Mouse (Mus musculus) midbrain, embryonic 11.5 days (tissue): ENCODE results near the gene Wee1. TPM values are rescaled to one million over a fixed set of nuclear protein-coding genes. Genes with fewer than 3 reads are reported as not detected.
"Not testable (repeated sequence)": the region's sequence is repeated elsewhere in the genome, so short reads cannot be mapped to it uniquely, and the experiment has no call there.

ENCODE experiments used
- ATAC-seq: fragments of 200-750 bp; cut with Nextera tagmentation; 2 replicates; pipeline ENCODE4 v1.8.0; 2017; ENCODE audit warnings: moderate TSS enrichment, moderate library complexity; ENCODE audit not compliant: low FRiP score
- DNase-seq: peaks from one replicate; pipeline ENCODE4 v3.0.0; 2015; ENCODE audit warnings: low spot score; ENCODE audit errors: missing footprints
- H3K27ac ChIP-seq: fragments of 300-500 bp; sonication (generic); 2 replicates; pipeline ENCODE4 v1.5.1; 2014; ENCODE audit warnings: low read depth, low read length
- H3K27me3 ChIP-seq: fragments of 300-500 bp; sonication (generic); 2 replicates; pipeline ENCODE4 v1.6.1; 2014; ENCODE audit warnings: mild to moderate bottlenecking, low read length, moderate library complexity, mixed read lengths; ENCODE audit not compliant: control insufficient read depth, insufficient read depth
- H3K36me3 ChIP-seq: fragments of 300-500 bp; sonication (generic); 2 replicates; pipeline ENCODE4 v1.6.1; 2014; ENCODE audit warnings: mild to moderate bottlenecking, low read length, moderate library complexity, mixed read lengths; ENCODE audit not compliant: control insufficient read depth, insufficient read depth
- H3K4me1 ChIP-seq: fragments of 300-500 bp; sonication (generic); 2 replicates; pipeline ENCODE4 v1.6.1; 2014; ENCODE audit warnings: low read length; ENCODE audit not compliant: control insufficient read depth, insufficient read depth
- H3K4me2 ChIP-seq: fragments of 300-500 bp; sonication (generic); 2 replicates; pipeline ENCODE4 v1.6.1; 2014; ENCODE audit warnings: mild to moderate bottlenecking, moderate library complexity
- H3K4me3 ChIP-seq: fragments of 300-500 bp; sonication (generic); 2 replicates; pipeline ENCODE4 v1.5.1; 2014; ENCODE audit warnings: low read depth, low read length
- H3K9ac ChIP-seq: fragments of 300-500 bp; sonication (generic); 2 replicates; pipeline ENCODE4 v1.6.1; 2014; ENCODE audit warnings: low read length
- H3K9me3 ChIP-seq: fragments of 300-500 bp; sonication (generic); 2 replicates; pipeline ENCODE4 v1.6.1; 2016; ENCODE audit warnings: low read length; ENCODE audit not compliant: control insufficient read depth
- WGBS: fragments of 180-500 bp; shearing (Covaris S2); extraction: QIAGEN DNeasy Blood & Tissue Kit; methylation state at CpG from one replicate; pipeline ENCODE4 v1.1.7; 2014; 5-methylcytosine and 5-hydroxymethylcytosine counted together
- polyA plus RNA-seq: library from polyadenylated mRNA; unstranded; fragments of >200 nt; fragmentation: Nextera tagmentation; extraction: Ambion mirVana; gene quantifications from 2 replicates; pipeline ENCODE4 v1.2.1, GENCODE M21; 2014

The Wee1 gene
- polyA plus RNA-seq, 1 experiment from 2014 or later: 32.6 TPM

DNA sequence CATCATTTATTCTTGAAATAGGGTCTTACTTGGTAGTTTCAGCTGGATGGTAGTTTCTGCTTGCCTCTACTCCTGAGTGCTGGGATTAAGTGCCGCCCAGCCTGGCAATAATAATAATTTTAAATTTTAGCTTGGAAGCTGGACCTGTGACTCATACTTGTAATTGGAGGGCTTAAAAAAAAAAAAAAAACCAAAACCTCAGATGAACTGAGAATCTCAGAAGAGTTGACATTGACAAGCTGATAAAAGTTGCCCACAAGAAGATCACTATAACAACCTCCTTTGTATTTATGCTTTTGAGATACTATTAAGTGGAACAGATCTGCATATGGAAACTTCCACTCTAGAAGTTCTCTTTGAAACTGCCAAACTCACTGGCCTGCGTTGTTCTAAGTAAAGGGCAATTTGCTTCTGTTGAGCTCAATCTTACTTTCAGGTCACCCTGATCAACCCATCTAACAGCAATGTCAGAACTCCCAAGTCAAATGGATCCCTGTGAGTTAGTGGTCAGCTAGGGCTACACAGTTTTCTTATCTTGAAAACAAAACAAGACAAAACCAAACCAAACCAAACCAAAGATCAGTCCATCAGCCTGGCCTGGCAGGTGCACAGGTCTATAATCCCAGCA is 1.6 kb upstream of the Wee1 start:
- Histone ChIP-seq H3K9me3 (no peaks in the 10 kb centered on the region), H3K4me3 (no peak overlapping the region), H3K4me2 (no peak overlapping the region), H3K9ac (no peak overlapping the region), H3K27ac (no peak overlapping the region), H3K4me1 (peaks cover 11% of the 10 kb centered on the region), H3K36me3 (no peaks in the 10 kb centered on the region), H3K27me3 (no peaks in the 10 kb centered on the region)
- DNase-seq: no peak
- 85% methylated on average over 2 of the region's 2 CpGs for WGBS
- ATAC-seq: no peak

DNA sequence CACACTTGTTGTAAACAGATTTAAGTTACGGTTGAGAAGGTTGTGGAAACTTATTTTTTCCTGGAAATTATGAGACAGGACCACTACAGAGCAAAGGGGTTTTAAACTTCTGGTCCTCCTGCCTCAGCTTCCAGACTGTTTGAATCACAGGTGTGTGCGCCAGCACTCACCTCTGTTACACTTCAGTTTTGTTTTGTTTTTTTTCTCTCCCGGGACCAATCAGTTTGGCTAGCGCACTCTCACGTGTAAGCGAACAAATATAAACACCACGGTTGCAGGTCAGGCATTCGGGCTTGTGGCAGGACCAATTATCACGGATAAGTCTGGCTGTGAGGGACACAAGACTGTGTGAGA is 707 bp upstream of the Wee1 start:
- Histone ChIP-seq H3K36me3 (no peaks in the 10 kb centered on the region), H3K9ac (peak overlapping the region; percentile 70), H3K4me3 (peak overlapping the region; percentile 98), H3K4me1 (peaks cover 11% of the 10 kb centered on the region), H3K9me3 (no peaks in the 10 kb centered on the region), H3K4me2 (peak overlapping the region; percentile 69), H3K27ac (peak overlapping the region; percentile 44; the same call in 1 of the 2 replicates), H3K27me3 (no peaks in the 10 kb centered on the region)
- WGBS: 4% methylated on average over 9 of the region's 9 CpGs
- no peak for ATAC-seq
- DNase-seq: no peak

GRCm38 (mm10) chr7:110122289-110122564 is 381 bp downstream of the Wee1 start:
- Histone ChIP-seq H3K27me3 (no peaks in the 10 kb centered on the region), H3K9ac (peak overlapping the region; percentile 94), H3K4me3 (peak overlapping the region; percentile 98), H3K4me1 (peaks cover 11% of the 10 kb centered on the region), H3K4me2 (peak overlapping the region; percentile 69), H3K27ac (peak overlapping the region; percentile 88), H3K9me3 (no peaks in the 10 kb centered on the region), H3K36me3 (peaks cover 2% of the 10 kb centered on the region; the same call in 1 of the 2 replicates)
- 0% methylated on average over 26 of the region's 27 CpGs for WGBS
- DNase-seq (no peak), ATAC-seq (peak; percentile 25; the same call in 1 of the 2 replicates)

DNA sequence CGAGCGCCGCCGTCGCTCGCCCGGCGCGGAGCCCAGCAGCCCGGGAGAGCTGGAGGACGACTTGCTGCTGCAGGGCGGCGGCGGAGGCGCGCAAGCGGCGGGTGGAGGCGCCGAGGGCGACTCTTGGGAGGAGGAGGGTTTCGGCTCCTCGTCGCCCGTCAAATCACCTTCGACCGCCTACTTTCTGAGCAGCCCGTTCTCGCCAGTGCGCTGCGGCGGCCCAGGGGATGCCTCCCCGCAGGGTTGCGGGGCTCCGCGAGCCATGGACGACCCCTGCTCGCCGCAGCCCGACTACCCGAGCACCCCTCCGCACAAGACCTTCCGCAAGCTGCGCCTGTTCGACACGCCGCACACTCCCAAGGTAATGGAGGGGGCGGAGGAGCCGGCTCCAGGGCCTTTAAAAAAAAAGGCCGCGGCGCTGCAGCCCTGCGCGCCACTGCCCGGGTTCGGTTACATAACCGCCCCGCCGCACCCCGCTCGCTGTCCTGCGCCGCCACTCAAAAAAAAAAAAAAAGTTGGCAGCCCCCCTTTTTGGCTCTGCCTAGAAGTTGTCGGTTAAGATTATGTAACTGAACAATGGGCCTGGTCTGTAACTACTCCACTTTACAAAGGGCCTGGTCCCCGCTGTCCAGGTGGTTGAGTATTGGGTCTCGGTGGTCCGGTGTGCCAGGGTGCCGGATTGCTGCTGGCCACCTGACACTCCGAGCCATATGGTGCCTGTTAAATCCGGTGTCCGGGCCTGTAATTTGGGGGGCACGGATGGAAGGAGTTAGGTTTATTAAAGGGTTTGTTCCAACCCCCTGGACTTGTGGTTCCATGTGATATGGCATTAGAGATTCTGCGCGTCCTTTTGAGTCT is 948 bp downstream of the Wee1 start:
- DNase-seq: peak; percentile 94
- peak overlapping the region; percentile 88 for H3K27ac ChIP-seq
- H3K27me3 ChIP-seq: no peaks in the 10 kb centered on the region
- no peaks in the 10 kb centered on the region for H3K9me3 ChIP-seq
- peak overlapping the region; percentile 69 for H3K4me2 ChIP-seq
- peak overlapping the region; percentile 94 for H3K9ac ChIP-seq
- WGBS: under 1% methylated on average over 64 of the region's 74 CpGs
- peaks cover 11% of the 10 kb centered on the region for H3K4me1 ChIP-seq
- H3K4me3 ChIP-seq: peak overlapping the region; percentile 98
- ATAC-seq: peak; percentile 8
- H3K36me3 ChIP-seq: peaks cover 5% of the 10 kb centered on the region; the same call in 1 of the 2 replicates

DNA sequence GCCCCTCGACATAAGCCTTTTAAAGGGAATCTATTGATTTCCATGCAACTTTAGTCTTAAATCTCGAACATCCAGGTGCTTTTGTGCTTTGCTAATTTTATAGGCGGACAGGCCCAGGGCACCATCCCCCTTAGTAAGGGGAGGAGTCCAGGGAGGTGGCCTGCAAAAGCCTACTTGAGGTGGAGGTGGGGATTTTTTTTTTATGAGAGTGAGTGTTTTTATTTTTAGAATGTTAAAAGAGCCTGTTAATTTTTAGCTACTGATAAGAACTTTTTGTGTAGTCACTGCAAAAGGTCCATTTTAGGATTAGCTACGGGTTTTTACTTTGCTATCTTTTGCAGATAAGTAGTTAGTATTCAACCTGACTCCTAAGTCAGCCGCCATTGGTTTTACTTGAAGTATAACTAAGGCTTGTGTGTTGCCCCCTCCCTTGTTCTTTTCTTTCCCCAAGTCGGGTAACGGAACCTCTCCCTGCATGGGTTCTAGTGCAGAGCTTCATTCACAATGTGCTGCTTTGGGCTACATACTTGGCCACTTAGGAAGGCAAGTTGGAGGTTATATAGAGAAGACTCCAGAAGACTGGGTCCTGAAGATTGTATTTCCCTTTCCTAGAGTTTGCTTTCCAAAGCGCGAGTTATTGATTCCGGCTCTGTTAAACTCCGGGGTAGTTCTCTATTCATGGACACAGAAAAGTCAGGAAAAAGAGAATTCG is 2.2 kb downstream of the Wee1 start:
- ATAC-seq (no peak), DNase-seq (no peak)
- 61% methylated on average over 12 of the region's 12 CpGs for WGBS
- peaks cover 5% of the 10 kb centered on the region; the same call in 1 of the 2 replicates for H3K36me3 ChIP-seq
- H3K4me2 ChIP-seq: peak overlapping the region; percentile 69
- H3K4me3 ChIP-seq: peak overlapping the region; percentile 98
- H3K4me1 ChIP-seq: peaks cover 11% of the 10 kb centered on the region
- H3K27me3 ChIP-seq: no peaks in the 10 kb centered on the region
- H3K9ac ChIP-seq: no peak overlapping the region; the same call in none of the 2 replicates
- no peak overlapping the region for H3K27ac ChIP-seq
- H3K9me3 ChIP-seq: no peaks in the 10 kb centered on the region

- Histone ChIP-seq H3K9me3 (no peaks in the 10 kb centered on the region), H3K4me3 (no peak overlapping the region), H3K9ac (no peak overlapping the region), H3K36me3 (peaks cover 15% of the 10 kb centered on the region), H3K4me2 (no peak overlapping the region), H3K27me3 (no peaks in the 10 kb centered on the region), H3K4me1 (peaks cover 7% of the 10 kb centered on the region), H3K27ac (no peak overlapping the region)
- WGBS: 93% methylated on average over 2 of the region's 2 CpGs
- DNase-seq (no peak), ATAC-seq (no peak)
These were observed 6.7 kb downstream of the Wee1 start for GRCm38 (mm10) chr7:110128566-110128965.

GRCm38 (mm10) chr7:110132272-110132671 is 10.4 kb downstream of the Wee1 start:
- peaks cover 18% of the 10 kb centered on the region for H3K36me3 ChIP-seq
- not testable (repeated sequence) for ATAC-seq

GRCm38 (mm10) chr7:110133988-110134387 is 12.1 kb downstream of the Wee1 start:
- Histone ChIP-seq H3K4me3 (no peak overlapping the region), H3K9ac (no peak overlapping the region), H3K27ac (no peak overlapping the region), H3K36me3 (peaks cover 15% of the 10 kb centered on the region), H3K4me2 (no peak overlapping the region), H3K4me1 (no peaks in the 10 kb centered on the region), H3K9me3 (no peaks in the 10 kb centered on the region), H3K27me3 (no peaks in the 10 kb centered on the region)
- DNase-seq (no peak), ATAC-seq (no peak)
- WGBS: 94% methylated on average over 5 of the region's 5 CpGs

More at GRCm38 (mm10) chr7:110132272-110132671, 10.4 kb downstream of the Wee1 start:
- not testable (repeated sequence) for H3K4me1 ChIP-seq, H3K27ac ChIP-seq, H3K9ac ChIP-seq, H3K4me2 ChIP-seq, H3K27me3 ChIP-seq, H3K9me3 ChIP-seq, DNase-seq, H3K4me3 ChIP-seq
- 79% methylated on average over 2 of the region's 2 CpGs for WGBS

- 86% methylated on average over 2 of the region's 2 CpGs for WGBS
- H3K27ac ChIP-seq: no peak overlapping the region
- no peak overlapping the region for H3K4me3 ChIP-seq
- DNase-seq (no peak), ATAC-seq (no peak)
- H3K36me3 ChIP-seq: peaks cover 19% of the 10 kb centered on the region
- no peak overlapping the region for H3K4me2 ChIP-seq
- H3K9me3 ChIP-seq: no peaks in the 10 kb centered on the region
- no peak overlapping the region for H3K9ac ChIP-seq
- H3K27me3 ChIP-seq: no peaks in the 10 kb centered on the region
- H3K4me1 ChIP-seq: no peaks in the 10 kb centered on the region
These were observed 16.7 kb downstream of the Wee1 start for GRCm38 (mm10) chr7:110138538-110138937.
